Mouse (Mus musculus) midbrain, embryonic 10.5 days (tissue): Measurements from ENCODE around the gene Zmynd8. TPM values are rescaled to one million over a fixed set of nuclear protein-coding genes. Genes with fewer than 3 reads are reported as not detected.

ENCODE experiments used
- DNase-seq: peaks from one replicate; pipeline ENCODE4 v3.0.0-alpha.2; 2017; ENCODE audit warnings: low spot score
- H3K27ac ChIP-seq: fragments of 300-500 bp; sonication (generic); replicated peaks from 2 replicates; pipeline ENCODE4 v1.5.1; 2016; ENCODE audit warnings: mild to moderate bottlenecking
- H3K27me3 ChIP-seq: fragments of 300-500 bp; sonication (generic); 2 replicates; pipeline ENCODE4 v1.6.1; 2016; ENCODE audit warnings: low read depth, mild to moderate bottlenecking; ENCODE audit not compliant: poor library complexity, severe bottlenecking
- H3K36me3 ChIP-seq: fragments of 300-500 bp; sonication (generic); 2 replicates; pipeline ENCODE4 v1.6.1; 2016; ENCODE audit warnings: mild to moderate bottlenecking, moderate library complexity
- H3K4me1 ChIP-seq: fragments of 300-500 bp; sonication (generic); 2 replicates; pipeline ENCODE4 v1.6.1; 2016
- H3K4me3 ChIP-seq: fragments of 300-500 bp; sonication (generic); 2 replicates; pipeline ENCODE4 v1.5.1; 2016; ENCODE audit warnings: mild to moderate bottlenecking, moderate library complexity
- H3K9me3 ChIP-seq: fragments of 300-500 bp; sonication (generic); replicated peaks from 2 replicates; pipeline ENCODE4 v1.6.1; 2016; ENCODE audit warnings: mild to moderate bottlenecking
- WGBS: fragments of 180-500 bp; shearing (Covaris S2); methylation state at CpG from one replicate; pipeline ENCODE4 v1.1.7; 2016; 5-methylcytosine and 5-hydroxymethylcytosine counted together
- polyA plus RNA-seq: library from polyadenylated mRNA; unstranded; fragments of >200 nt; fragmentation: Nextera tagmentation; extraction: Ambion mirVana; gene quantifications from 2 replicates; pipeline ENCODE4 v1.2.1, GENCODE M21; 2016

The Zmynd8 gene
- polyA plus RNA-seq, 1 experiment from 2014 or later = 61.4 TPM

- no peak for DNase-seq
- Histone ChIP-seq H3K27me3 (no peaks in the 10 kb centered on the region), H3K27ac (peak overlapping the region; percentile 100), H3K4me3 (peak overlapping the region; percentile 53), H3K9me3 (no peaks in the 10 kb centered on the region), H3K4me1 (peaks cover 100% of the 10 kb centered on the region), H3K36me3 (no peaks in the 10 kb centered on the region)
- 20% methylated on average over 11 of the region's 11 CpGs for WGBS
These were observed 14.8 kb downstream of the Zmynd8 start for GRCm38 (mm10) chr2:165883846-165884576.

- 28% methylated on average over 6 of the region's 6 CpGs for WGBS
These were observed 15.8 kb downstream of the Zmynd8 start for GRCm38 (mm10) chr2:165883006-165883405.

GRCm38 (mm10) chr2:165881585-165882431, 17.0 kb downstream of the Zmynd8 start:
- Histone ChIP-seq H3K4me1 (peaks cover 100% of the 10 kb centered on the region), H3K4me3 (peak overlapping the region; percentile 53), H3K27ac (peak overlapping the region; percentile 100), H3K27me3 (no peaks in the 10 kb centered on the region), H3K9me3 (no peaks in the 10 kb centered on the region), H3K36me3 (no peaks in the 10 kb centered on the region)
- peak; percentile 63 for DNase-seq
- WGBS = 11% methylated on average over 13 of the region's 13 CpGs

More at GRCm38 (mm10) chr2:165883006-165883405, 15.8 kb downstream of the Zmynd8 start:
- H3K27ac ChIP-seq = peak overlapping the region; percentile 100
- no peaks in the 10 kb centered on the region for H3K36me3 ChIP-seq
- no peak for DNase-seq
- no peaks in the 10 kb centered on the region for H3K9me3 ChIP-seq
- peaks cover 100% of the 10 kb centered on the region for H3K4me1 ChIP-seq
- peak overlapping the region; percentile 53 for H3K4me3 ChIP-seq
- H3K27me3 ChIP-seq = no peaks in the 10 kb centered on the region

GRCm38 (mm10) chr2:165881220-165881584, 17.6 kb downstream of the Zmynd8 start:
- H3K27me3 ChIP-seq = no peaks in the 10 kb centered on the region
- peak overlapping the region; percentile 100 for H3K27ac ChIP-seq
- H3K4me1 ChIP-seq = peaks cover 100% of the 10 kb centered on the region
- H3K9me3 ChIP-seq = no peaks in the 10 kb centered on the region
- H3K36me3 ChIP-seq = 0 out of 2 replicates have a peak, but pooled peaks cover 4% of the 10 kb centered on the region
- under 1% methylated on average over 3 of the region's 3 CpGs for WGBS
- DNase-seq = no peak
- peak overlapping the region; percentile 53 for H3K4me3 ChIP-seq

- no peaks in the 10 kb centered on the region for H3K9me3 ChIP-seq
- H3K36me3 ChIP-seq = peaks cover 6% of the 10 kb centered on the region; the same call in 1 of the 2 replicates
- peaks cover 100% of the 10 kb centered on the region for H3K4me1 ChIP-seq
- peak; percentile 73 for DNase-seq
- WGBS = 10% methylated on average over 15 of the region's 15 CpGs
- H3K27me3 ChIP-seq = no peaks in the 10 kb centered on the region
- H3K4me3 ChIP-seq = peak overlapping the region; percentile 53
- peak overlapping the region; percentile 100 for H3K27ac ChIP-seq
These were observed 18.2 kb downstream of the Zmynd8 start for GRCm38 (mm10) chr2:165880501-165881182.

GRCm38 (mm10) chr2:165879403-165880178, 19.2 kb downstream of the Zmynd8 start:
- Histone ChIP-seq H3K4me3 (peak overlapping the region; percentile 53), H3K4me1 (peaks cover 100% of the 10 kb centered on the region), H3K27me3 (no peaks in the 10 kb centered on the region), H3K27ac (peak overlapping the region; percentile 100), H3K36me3 (peaks cover 16% of the 10 kb centered on the region), H3K9me3 (no peaks in the 10 kb centered on the region)
- DNase-seq = peak; percentile 38
- WGBS = 11% methylated on average over 16 of the region's 16 CpGs

GRCm38 (mm10) chr2:165878907-165879361, 19.9 kb downstream of the Zmynd8 start:
- no peaks in the 10 kb centered on the region for H3K27me3 ChIP-seq
- H3K9me3 ChIP-seq = no peaks in the 10 kb centered on the region
- peak; percentile 23 for DNase-seq
- WGBS = 28% methylated on average over 8 of the region's 8 CpGs
- peaks cover 100% of the 10 kb centered on the region for H3K4me1 ChIP-seq
- peak overlapping the region; percentile 53 for H3K4me3 ChIP-seq
- peaks cover 23% of the 10 kb centered on the region for H3K36me3 ChIP-seq
- peak overlapping the region; percentile 100 for H3K27ac ChIP-seq

GRCm38 (mm10) chr2:165878021-165878585, 20.7 kb downstream of the Zmynd8 start:
- no peak for DNase-seq
- 18% methylated on average over 10 of the region's 10 CpGs for WGBS
- peaks cover 100% of the 10 kb centered on the region for H3K4me1 ChIP-seq
- peak overlapping the region; percentile 53 for H3K4me3 ChIP-seq
- no peaks in the 10 kb centered on the region for H3K9me3 ChIP-seq
- peaks cover 31% of the 10 kb centered on the region for H3K36me3 ChIP-seq
- peak overlapping the region; percentile 100 for H3K27ac ChIP-seq
- no peaks in the 10 kb centered on the region for H3K27me3 ChIP-seq

GRCm38 (mm10) chr2:165877180-165877579, 21.6 kb downstream of the Zmynd8 start:
- Histone ChIP-seq H3K4me1 (peaks cover 90% of the 10 kb centered on the region), H3K27ac (peak overlapping the region; percentile 100), H3K9me3 (no peaks in the 10 kb centered on the region), H3K4me3 (peak overlapping the region; percentile 53; the same call in 1 of the 2 replicates), H3K36me3 (peaks cover 39% of the 10 kb centered on the region), H3K27me3 (no peaks in the 10 kb centered on the region)
- 76% methylated on average over 4 of the region's 4 CpGs for WGBS
- no peak for DNase-seq

GRCm38 (mm10) chr2:165876201-165876918, 22.5 kb downstream of the Zmynd8 start:
- H3K9me3 ChIP-seq = no peaks in the 10 kb centered on the region
- no peaks in the 10 kb centered on the region for H3K27me3 ChIP-seq
- DNase-seq = no peak
- peaks cover 82% of the 10 kb centered on the region for H3K4me1 ChIP-seq
- 37% methylated on average over 8 of the region's 8 CpGs for WGBS
- peak overlapping the region; percentile 100 for H3K27ac ChIP-seq
- H3K36me3 ChIP-seq = peaks cover 47% of the 10 kb centered on the region
- H3K4me3 ChIP-seq = peak overlapping the region; percentile 16; the same call in 1 of the 2 replicates

- WGBS = 33% methylated on average over 13 of the region's 13 CpGs
- Histone ChIP-seq H3K36me3 (peaks cover 55% of the 10 kb centered on the region), H3K4me3 (peak overlapping the region; percentile 37)
These were observed 23.3 kb downstream of the Zmynd8 start for GRCm38 (mm10) chr2:165875406-165875955.

More at GRCm38 (mm10) chr2:165875406-165875955, 23.3 kb downstream of the Zmynd8 start:
- H3K27ac ChIP-seq = peak overlapping the region; percentile 100
- H3K27me3 ChIP-seq = no peaks in the 10 kb centered on the region
- no peaks in the 10 kb centered on the region for H3K9me3 ChIP-seq
- H3K4me1 ChIP-seq = peaks cover 73% of the 10 kb centered on the region
- no peak for DNase-seq
